Mouse (Mus musculus) G1E (cell line): ENCODE results near the gene Dop1b. TPM values are rescaled to one million over a fixed set of nuclear protein-coding genes. Genes with fewer than 3 reads are reported as not detected.
"Not testable (repeated sequence)": the region's sequence is repeated elsewhere in the genome, so short reads cannot be mapped to it uniquely, and the experiment has no call there.

ENCODE experiments used
- ATAC-seq: 2 replicates; pipeline ENCODE4 v1.8.0; 2016; ENCODE audit warnings: mild to moderate bottlenecking; ENCODE audit not compliant: insufficient number of reproducible peaks, poor library complexity, low FRiP score, severe bottlenecking; ENCODE audit errors: extremely low read depth
- DNase-seq: peaks from one replicate; pipeline ENCODE4 v3.0.0; 2012; ENCODE audit warnings: low spot score
- H3K27me3 ChIP-seq: 2 replicates; pipeline ENCODE4 v1.6.1; 2012; ENCODE audit warnings: mild to moderate bottlenecking, low read length, inconsistent platforms; ENCODE audit not compliant: insufficient read depth
- H3K36me3 ChIP-seq: replicated peaks from 2 replicates; pipeline ENCODE3; 2012; ENCODE audit warnings: mild to moderate bottlenecking, inconsistent platforms
- H3K4me1 ChIP-seq: 2 replicates; pipeline ENCODE4 v1.6.1; 2012; ENCODE audit warnings: low read depth, low read length, inconsistent platforms, mixed read lengths; ENCODE audit not compliant: insufficient read depth
- H3K4me3 ChIP-seq: 2 replicates; pipeline ENCODE4 v1.5.1; 2012; ENCODE audit warnings: low read depth, mild to moderate bottlenecking, inconsistent platforms, low read length, moderate library complexity, mixed read lengths
- H3K9me3 ChIP-seq: replicated peaks from 2 replicates; pipeline ENCODE4 v1.6.1; 2012; ENCODE audit warnings: inconsistent platforms
- CTCF ChIP-seq: IDR thresholded peaks from 2 replicates; pipeline ENCODE4 v1.5.1; 2012; ENCODE audit warnings: low read depth, low read length, inconsistent platforms, mixed read lengths
- GATA1 ChIP-seq: IDR thresholded peaks from 2 replicates; pipeline ENCODE4 v1.6.1; 2012; ENCODE audit warnings: borderline replicate concordance, low read length, inconsistent platforms, mixed read lengths
- GATA2 ChIP-seq: IDR thresholded peaks from 2 replicates; pipeline ENCODE4 v1.6.1; 2012; ENCODE audit warnings: low read depth, low read length, inconsistent platforms, borderline replicate concordance
- POLR2AphosphoS5 ChIP-seq: IDR thresholded peaks from 2 replicates; pipeline ENCODE4 v1.6.1; 2012; ENCODE audit warnings: low read depth, low read length, inconsistent platforms; ENCODE audit not compliant: insufficient replicate concordance
- TAL1 ChIP-seq: conservative IDR thresholded peaks from 2 replicates; pipeline ENCODE4 v1.6.1; 2012; ENCODE audit warnings: low read depth, low read length, inconsistent platforms, mixed read lengths
- polyA plus RNA-seq: library from polyadenylated mRNA; stranded (reverse); fragments of >175 nt; gene quantifications from 2 replicates; pipeline ENCODE4 v1.2.3, GENCODE M21; 2012
- total RNA-seq, 2 experiments: library from RNA; stranded (forward) in 1 of 2; stranded (reverse) in 1 of 2; fragments of 200-1000 nt in 1 of 2; fragments of >200 nt in 1 of 2; fragmentation: Nextera tagmentation in 1 of 2; gene quantifications; 2 replicates each; pipeline ENCODE4 v1.2.3; 2014 to 2017

The Dop1b gene
- total and polyA plus RNA-seq, 3 experiments, result 1.2 to 3.2 (median 1.6) TPM

DNA sequence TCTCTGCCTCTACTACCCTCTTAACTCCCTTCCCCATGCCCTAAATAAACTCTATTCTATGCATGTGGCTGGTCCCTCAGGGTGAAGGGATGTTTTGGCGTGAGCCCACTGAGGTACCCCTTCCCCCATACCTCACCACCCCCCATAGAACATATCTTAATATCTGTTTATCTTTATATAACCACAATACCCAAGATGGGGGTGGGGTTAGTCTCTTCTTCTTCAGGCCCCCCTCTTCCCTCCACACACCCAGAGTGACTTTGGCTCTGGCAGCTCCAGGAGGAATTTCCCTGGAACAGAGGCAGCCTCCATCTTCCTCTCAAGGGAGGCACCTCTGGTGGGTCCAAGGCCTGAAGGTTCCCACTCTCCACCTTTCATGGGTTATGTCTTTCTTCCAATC lies 108.3 kb downstream of the Dop1b start:
- Histone ChIP-seq H3K4me3 (no peak overlapping the region), H3K9me3 (peaks cover 4% of the 10 kb centered on the region; the same call in 1 of the 2 replicates), H3K4me1 (peaks cover 47% of the 10 kb centered on the region), H3K36me3 (no peaks in the 10 kb centered on the region), H3K27me3 (no peaks in the 10 kb centered on the region)
- DNase-seq (no peak), ATAC-seq (no peak)
- no peak for TF ChIP-seq CTCF
- no peak for TF ChIP-seq TAL1
- TF ChIP-seq POLR2AphosphoS5, result no peak
- TF ChIP-seq GATA1, result no peak
- no peak for TF ChIP-seq GATA2

DNA sequence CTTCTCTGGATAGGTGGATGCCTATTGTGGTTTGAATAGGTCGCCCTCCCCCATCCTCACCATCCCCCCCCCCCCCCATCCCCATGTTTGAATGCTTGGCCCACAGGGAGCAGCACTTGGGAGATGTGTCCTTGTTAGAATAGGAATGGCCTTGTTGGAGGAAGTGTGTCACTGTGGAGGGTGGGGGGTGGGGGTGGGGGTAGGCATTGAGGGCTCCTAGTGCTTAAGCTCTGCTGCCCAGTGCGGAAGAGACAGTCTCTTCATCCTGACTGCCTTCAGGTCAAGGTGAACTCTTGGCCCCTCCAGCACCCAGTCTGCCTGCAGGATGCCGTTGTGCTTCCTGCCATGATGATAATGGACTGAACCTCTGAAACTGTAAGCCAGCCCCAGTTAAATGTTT lies 110.0 kb downstream of the Dop1b start:
- peaks cover 3% of the 10 kb centered on the region; the same call in 1 of the 2 replicates for H3K27me3 ChIP-seq
- peaks cover 4% of the 10 kb centered on the region; the same call in 1 of the 2 replicates for H3K9me3 ChIP-seq
- TF ChIP-seq POLR2AphosphoS5, result no peak
- no peak for TF ChIP-seq GATA1
- no peak for TF ChIP-seq CTCF
- TF ChIP-seq GATA2, result no peak
- no peak for TF ChIP-seq TAL1
- no peaks in the 10 kb centered on the region for H3K36me3 ChIP-seq
- no peak for DNase-seq
- no peak for ATAC-seq
- no peak overlapping the region for H3K4me3 ChIP-seq
- H3K4me1 ChIP-seq, result peaks cover 37% of the 10 kb centered on the region

DNA sequence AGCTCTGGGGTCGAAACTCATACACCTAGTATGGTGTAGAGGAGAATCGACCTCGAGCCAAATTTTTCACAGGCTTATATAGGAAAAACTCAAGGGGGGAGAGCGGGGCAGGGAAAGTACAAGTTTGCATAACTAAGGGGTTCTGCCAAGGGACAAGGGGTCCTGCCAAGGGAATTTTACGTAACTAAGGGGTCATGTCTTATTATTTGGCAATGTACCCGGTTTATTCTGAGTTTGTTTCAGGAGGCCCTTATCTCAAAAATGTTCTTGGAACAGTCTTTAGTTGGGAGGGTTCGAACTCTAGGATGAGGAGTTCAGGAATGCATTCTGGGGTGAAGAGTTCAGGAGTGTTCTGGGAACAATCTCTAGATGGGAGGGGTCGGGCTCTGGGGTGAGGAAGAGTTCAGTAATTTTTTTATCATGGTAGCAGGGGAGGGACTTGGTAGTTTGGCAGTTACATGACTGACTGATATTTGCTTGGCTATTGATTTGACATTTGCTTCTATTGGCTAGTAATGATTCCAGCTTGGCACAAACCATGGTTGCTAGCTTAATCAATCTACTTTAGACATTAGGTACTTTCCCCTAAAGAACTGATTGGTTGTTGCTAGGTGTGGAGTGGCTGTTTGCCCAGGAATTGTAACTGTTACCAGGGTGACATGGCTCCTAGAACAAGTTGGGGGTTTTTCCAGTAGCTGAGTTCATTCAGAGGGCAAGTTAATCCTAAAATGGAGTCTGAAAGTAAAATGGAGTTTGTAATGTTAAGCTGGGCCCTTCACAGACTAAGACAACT lies 110.9 kb downstream of the Dop1b start:
- not testable (repeated sequence) for DNase-seq, ATAC-seq, H3K9me3 ChIP-seq, H3K4me3 ChIP-seq, H3K36me3 ChIP-seq, H3K27me3 ChIP-seq
- H3K4me1 ChIP-seq, result peaks cover 29% of the 10 kb centered on the region

DNA sequence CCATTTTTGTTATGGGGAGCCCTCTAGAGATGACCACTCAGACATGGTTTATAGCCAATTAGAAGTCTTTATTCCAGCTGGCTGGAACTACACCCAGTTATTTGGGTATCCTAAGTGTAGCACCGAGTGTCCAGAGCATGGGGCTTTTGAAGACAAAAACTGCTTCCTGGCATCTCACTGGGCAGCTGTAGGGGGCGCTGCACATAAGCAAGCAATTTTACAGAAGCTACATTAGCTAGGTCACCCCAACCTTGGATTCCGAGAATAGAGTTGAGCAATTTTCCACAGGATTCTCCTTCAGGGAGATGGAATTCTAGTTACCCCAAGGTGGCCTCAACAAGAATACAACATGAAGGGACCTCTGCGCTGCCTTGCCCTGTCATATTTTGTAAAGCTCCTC lies 113.1 kb downstream of the Dop1b start:
- DNase-seq (no peak), ATAC-seq (no peak)
- Histone ChIP-seq H3K9me3 (peaks cover 9% of the 10 kb centered on the region; the same call in 1 of the 2 replicates), H3K4me3 (no peak overlapping the region), H3K36me3 (no peaks in the 10 kb centered on the region), H3K4me1 (peaks cover 9% of the 10 kb centered on the region), H3K27me3 (peaks cover 3% of the 10 kb centered on the region; the same call in 1 of the 2 replicates)
- TF ChIP-seq CTCF (no peak), GATA2 (no peak), GATA1 (no peak), TAL1 (no peak), POLR2AphosphoS5 (no peak)

DNA sequence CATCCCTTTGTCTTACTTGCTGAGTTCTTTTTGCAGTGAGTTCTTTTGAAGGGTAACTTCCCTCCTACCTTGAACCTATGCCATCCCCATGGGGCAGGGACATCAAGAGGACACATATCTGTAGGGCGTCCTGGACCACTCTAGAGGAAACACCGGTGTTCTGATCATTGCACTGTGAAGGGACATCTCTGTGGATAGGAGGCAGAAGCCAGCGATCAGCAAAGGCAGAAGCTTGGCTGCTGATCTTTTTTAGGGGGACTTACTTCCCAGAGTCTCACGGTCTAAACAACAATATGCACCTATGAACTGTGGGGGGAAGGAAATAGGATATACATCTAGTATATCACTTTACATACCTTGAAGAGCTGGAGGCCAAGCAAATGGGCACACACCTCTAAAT lies 113.8 kb downstream of the Dop1b start:
- Histone ChIP-seq H3K27me3 (peaks cover 3% of the 10 kb centered on the region; the same call in 1 of the 2 replicates), H3K4me3 (no peak overlapping the region), H3K9me3 (peaks cover 9% of the 10 kb centered on the region; the same call in 1 of the 2 replicates), H3K36me3 (no peaks in the 10 kb centered on the region), H3K4me1 (0 out of 2 replicates have a peak, but pooled peaks cover 3% of the 10 kb centered on the region)
- DNase-seq (no peak), ATAC-seq (no peak)
- TF ChIP-seq POLR2AphosphoS5 (no peak), CTCF (no peak)

DNA sequence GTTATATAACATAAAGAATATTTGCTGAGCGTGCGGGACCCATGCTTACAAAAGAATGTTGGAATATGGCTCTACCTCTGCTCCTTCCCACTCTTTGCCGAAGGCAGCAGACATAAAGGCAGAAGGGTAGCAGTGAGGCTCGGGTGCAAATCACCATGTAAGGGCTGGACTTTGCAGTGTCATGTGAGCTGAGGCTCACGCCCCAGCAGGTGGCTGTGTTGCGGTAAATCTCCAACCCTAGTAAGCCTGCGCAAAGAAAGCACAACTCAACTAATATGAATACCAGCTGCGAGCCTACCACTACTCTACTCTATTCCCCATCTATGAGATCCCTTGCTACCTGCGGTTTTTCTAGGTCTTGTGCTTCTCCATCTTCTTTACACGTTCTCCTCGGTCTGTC lies 114.3 kb downstream of the Dop1b start:
- DNase-seq, result no peak
- TF ChIP-seq GATA2, result no peak
- no peak for TF ChIP-seq POLR2AphosphoS5
- TF ChIP-seq GATA1, result no peak
- TF ChIP-seq CTCF, result no peak
- TF ChIP-seq TAL1, result no peak
- Histone ChIP-seq H3K27me3 (peaks cover 3% of the 10 kb centered on the region; the same call in 1 of the 2 replicates), H3K36me3 (no peaks in the 10 kb centered on the region), H3K4me3 (no peak overlapping the region), H3K9me3 (peaks cover 9% of the 10 kb centered on the region; the same call in 1 of the 2 replicates), H3K4me1 (0 out of 2 replicates have a peak, but pooled peaks cover 3% of the 10 kb centered on the region)
- no peak for ATAC-seq

DNA sequence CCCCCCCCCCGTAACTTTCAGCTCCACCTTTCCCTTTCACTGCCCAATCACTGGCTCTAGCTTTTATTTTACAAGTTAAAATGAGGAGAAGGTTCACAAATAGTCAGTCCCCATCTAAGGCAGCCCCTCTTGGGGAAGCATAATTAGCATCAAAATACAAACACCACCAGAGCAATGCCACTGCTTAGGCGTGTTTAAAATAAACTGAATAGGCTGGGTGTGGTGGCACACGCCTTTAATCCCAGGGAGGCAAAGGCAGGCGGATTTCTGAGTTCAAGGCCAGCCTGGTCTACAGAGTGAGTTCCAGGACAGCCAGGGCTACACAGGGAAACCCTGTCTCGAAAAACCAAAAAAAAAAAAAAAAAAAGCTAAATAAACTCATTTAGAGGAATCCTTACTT lies 114.8 kb downstream of the Dop1b start:
- H3K4me1 ChIP-seq, H3K4me3 ChIP-seq, H3K36me3 ChIP-seq, ATAC-seq, H3K27me3 ChIP-seq, DNase-seq, H3K9me3 ChIP-seq: not testable (repeated sequence)
